Mouse (Mus musculus) v-Abl transformed pro-B cells (cell line): ENCODE results near the gene Cdh1.

ENCODE experiments used
- in situ Hi-C, 2 experiments: fragments of 400-800 bp; cut with MboI; formaldehyde crosslinking; loops; one replicate each; pipeline ENCODE4 v1.15.1; 2025; ENCODE audit not compliant: unreplicated experiment in 2 of 2

The Cdh1 gene

GRCm38 (mm10) chr8:106618324-106618723, 15.2 kb downstream of the Cdh1 start:
- in situ Hi-C loops = no loop called here

- in situ Hi-C loops = no loop called here
These were observed 16.5 kb downstream of the Cdh1 start for GRCm38 (mm10) chr8:106619549-106620245.

- in situ Hi-C loops = no loop called here
These were observed 17.3 kb downstream of the Cdh1 start for GRCm38 (mm10) chr8:106620488-106620887.

DNA sequence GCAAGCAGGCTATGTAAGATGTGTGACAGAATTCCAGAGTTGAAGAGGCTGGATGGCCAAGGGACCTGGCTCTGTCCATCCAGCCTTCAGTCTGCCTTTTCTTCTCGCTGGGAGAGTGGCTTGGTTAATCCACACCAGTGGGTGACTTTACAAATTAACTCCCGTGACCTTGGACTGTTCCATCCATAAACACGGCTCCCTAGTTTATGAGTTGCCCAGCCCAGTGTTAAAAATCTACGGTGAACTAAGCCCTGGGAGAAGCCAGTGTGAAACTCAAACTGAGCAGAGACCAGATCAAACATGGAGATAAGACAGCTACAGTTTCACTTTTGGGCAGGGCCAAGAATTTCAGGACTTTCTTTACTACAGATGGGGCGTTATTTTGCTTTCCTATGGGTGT, 19.9 kb downstream of the Cdh1 start:
- in situ Hi-C loops = no loop called here

DNA sequence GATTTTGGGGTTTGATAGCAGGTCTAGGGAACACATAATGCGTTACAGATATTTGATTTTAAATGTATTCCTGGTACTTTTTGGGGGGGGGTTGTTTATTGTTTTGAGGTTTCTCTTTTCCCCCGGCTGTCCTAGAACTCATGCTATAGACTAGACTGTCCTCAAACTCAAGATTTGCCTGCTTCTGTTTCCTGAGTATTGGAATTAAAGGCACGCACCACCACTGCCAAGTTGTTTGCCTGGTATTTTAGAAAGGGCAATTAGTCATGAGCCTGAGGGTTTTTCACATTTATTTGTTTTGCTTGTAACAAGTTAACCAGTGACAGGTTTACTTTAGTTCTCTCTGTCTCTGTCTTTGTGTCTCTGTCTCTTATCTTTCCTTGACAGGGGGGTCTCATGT, 20.3 kb downstream of the Cdh1 start:
- in situ Hi-C loops = no loop called here

GRCm38 (mm10) chr8:106623954-106624353, 20.8 kb downstream of the Cdh1 start:
- in situ Hi-C loops = no loop called here

DNA sequence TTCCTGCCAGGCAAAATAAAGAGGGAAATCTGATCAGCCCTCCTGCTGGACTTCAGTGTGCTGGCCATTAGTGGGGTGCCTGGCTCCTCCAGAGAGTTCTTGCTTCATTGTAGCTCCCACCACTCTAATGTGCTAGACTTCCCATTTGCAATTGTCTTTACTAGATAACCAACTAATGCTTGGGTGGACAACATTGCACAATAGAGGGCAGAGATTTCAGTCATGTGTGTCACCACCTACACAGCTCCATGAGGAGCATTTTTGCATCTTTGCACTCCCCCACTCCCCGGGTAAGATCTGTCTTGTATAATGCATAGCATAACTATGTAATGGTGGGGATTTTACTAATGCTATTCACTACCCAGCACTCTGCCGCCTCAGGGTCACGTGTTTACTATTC, 21.6 kb downstream of the Cdh1 start:
- in situ Hi-C loops = no loop called here

- in situ Hi-C loops = no loop called here
These were observed 23.1 kb downstream of the Cdh1 start for GRCm38 (mm10) chr8:106626096-106626865.

GRCm38 (mm10) chr8:106628291-106628964, 25.3 kb downstream of the Cdh1 start:
- in situ Hi-C loops = no loop called here

DNA sequence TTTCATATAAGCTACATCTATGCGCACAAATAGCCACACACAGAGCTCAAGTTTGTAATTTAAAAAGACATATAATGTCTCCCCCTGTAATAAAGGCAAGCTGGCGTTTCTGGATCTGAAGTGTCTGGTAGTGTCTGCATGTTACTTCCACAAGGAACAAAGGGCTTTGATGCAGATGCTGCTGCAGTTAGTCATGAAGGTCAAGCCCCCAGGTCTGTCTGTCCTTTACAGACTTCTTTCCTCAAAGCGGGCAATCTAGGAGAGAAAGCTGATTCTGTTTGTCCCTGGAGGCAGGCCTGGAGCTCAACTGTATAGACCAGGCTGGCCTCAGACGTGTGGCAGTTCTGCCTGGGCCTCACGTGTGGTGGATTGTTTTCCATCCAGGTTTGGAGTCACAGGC, 26.3 kb downstream of the Cdh1 start:
- in situ Hi-C loops = no loop called here

DNA sequence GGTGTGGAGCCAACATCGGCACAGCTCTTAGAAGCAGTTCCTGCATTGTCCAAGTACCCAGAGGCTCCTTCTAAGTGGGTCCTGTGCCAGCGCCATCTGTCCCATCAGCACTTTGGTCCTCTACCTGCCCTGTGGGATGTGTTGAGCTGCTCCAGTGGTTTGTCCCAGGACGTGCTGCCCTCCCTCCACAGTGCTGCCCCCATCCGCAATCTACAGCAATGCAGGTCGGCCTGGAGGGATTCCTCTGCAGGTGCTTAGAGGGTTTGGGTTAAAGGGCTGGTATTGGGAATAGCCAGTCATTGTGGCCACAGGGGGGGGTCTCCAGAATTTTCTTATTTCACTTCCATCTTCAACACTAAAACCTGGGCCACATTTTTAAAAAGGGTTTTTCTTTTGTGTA, 28.8 kb downstream of the Cdh1 start:
- in situ Hi-C loops = no loop called here

DNA sequence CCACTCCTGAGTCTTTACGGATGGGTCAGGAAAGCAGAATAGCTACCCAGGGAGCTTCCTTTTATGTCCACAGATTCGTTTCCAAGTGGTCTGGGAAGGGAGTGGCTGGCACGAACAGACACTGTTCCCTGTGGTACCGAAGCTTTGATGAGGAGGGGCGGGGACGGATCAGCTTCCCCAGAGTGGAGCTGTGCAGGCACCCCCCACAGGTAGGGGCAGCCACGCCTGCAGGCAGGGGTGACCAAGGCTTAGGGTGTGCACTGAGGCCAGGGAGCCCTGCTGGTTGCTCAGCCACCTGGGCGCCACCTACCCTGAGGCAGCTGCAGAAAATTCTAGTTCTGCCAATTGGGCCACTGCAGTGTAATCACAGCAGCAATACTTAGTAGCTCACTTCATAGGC, 29.5 kb downstream of the Cdh1 start:
- in situ Hi-C loops = no loop called here

DNA sequence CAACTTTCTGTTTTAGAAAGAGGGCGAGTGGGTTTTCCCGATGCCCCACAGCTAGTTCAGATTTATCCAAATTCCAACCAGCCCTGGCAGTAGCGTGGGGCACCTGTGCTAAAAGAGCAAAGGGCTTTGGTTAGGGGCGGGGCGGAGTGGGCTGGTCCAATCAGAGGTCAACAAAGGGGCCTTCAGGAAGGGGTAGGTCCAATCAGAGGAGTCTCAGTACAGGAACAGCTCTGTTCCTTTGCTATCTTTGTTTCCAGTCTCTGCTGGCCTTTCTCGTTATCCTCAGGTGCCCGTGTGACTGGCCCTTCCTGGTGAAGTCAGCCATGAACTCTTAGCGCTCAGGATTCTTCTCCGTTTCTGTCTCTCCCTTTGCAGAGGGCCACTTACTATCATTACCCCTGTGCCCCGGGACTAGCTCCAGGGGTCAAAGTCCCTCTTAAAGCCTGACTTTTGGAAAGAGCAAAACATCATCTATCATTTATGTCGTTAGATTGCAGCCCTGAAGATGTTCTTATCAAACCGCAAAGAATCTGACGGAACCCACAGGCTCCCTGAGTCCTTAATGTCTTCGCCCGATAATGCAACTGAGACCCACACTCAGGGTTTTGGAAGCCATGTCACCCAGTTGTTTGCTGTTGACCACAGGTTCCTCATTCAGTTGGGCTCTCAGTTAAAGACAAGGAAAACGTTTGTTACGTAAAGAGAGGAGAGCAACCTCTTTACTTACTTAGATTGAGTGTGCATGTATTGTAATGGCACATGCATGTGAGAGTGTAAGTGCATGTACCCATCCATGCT, 30.4 kb downstream of the Cdh1 start:
- in situ Hi-C loops = no loop called here

GRCm38 (mm10) chr8:106635284-106635683, 32.1 kb downstream of the Cdh1 start:
- in situ Hi-C loops = no loop called here

DNA sequence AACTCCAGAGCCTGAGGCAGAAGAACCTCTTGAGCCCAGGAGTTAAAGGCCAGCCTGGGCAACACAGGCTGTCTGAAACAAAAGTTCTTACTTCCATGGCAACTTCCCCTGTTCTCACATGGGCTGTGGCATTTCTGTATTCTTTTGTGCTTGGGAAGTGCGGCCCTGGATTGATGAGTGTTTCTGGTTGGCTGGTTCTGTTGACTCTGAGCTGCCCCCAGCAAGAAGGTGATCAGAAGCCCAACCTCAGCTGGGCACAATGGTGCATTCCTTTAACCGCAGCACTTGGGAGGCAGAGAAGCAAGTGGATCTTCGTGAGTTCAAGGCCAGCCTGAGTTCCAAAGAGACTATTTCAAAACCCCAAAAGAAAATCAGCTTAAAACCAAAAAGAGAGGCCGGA, 34.3 kb downstream of the Cdh1 start:
- in situ Hi-C loops = no loop called here

DNA sequence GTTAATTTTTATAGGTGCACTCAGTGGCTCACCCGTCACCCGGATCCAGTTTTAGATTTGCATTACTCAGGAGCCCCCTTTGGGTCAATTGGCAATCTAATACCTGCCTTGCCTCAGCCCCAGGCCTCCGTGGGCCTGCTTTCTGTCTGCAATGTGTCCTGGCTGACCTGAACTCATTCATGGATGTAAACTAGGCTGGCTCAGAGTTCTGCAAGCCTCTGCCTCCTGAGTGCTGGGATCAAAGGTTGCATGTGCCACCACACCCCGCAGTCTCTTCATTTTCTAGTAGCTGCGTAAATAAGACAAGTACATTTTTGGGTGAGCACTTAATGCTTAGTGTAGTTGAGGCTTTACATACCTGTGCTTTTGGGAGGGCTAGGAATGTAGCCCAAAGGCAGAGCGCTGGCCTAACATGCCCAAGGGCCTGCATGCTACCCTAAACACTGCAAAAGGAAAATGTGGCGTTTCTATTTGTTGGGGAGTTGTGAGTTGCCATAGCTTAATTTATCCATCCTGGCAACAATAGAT, 35.7 kb downstream of the Cdh1 start:
- in situ Hi-C loops = no loop called here

- in situ Hi-C loops = loop anchor here (10.0 kb wide), 2 partner anchors 225 to 485 kb away; partner anchors contain the start of genes Zfp90 (in 2 of the 2) and Pla2g15 (in 1 of the 2)
These were observed 37.1 kb downstream of the Cdh1 start for GRCm38 (mm10) chr8:106640212-106640611.

- in situ Hi-C loops = loop anchor here (10.0 kb wide), 2 partner anchors 226 to 486 kb away; partner anchors contain the start of genes Zfp90 (in 2 of the 2) and Pla2g15 (in 1 of the 2)
These were observed 37.8 kb downstream of the Cdh1 start for GRCm38 (mm10) chr8:106640921-106641320.

DNA sequence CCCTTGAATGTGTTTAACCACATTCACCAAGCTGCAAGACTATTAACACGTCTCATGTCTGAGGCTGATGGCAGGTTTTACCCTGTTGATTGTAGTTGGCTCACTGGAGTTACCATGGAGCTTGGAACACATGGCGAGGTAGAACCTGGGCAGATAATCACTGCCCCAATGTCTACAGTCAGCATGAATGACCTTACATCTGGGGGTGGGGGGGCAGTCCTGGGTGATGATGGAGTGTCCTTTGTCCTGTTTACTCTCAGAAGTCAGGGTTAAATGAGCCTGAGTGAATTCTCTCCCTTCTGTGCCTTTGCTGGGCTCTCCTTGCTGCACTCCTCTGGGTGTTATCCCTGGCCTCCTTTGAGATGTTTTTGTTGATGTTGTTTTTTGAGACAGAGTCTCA, 39.0 kb downstream of the Cdh1 start:
- in situ Hi-C loops = loop anchor here (10.0 kb wide), 2 partner anchors 227 to 487 kb away; partner anchors contain the start of genes Zfp90 (in 2 of the 2) and Pla2g15 (in 1 of the 2)

DNA sequence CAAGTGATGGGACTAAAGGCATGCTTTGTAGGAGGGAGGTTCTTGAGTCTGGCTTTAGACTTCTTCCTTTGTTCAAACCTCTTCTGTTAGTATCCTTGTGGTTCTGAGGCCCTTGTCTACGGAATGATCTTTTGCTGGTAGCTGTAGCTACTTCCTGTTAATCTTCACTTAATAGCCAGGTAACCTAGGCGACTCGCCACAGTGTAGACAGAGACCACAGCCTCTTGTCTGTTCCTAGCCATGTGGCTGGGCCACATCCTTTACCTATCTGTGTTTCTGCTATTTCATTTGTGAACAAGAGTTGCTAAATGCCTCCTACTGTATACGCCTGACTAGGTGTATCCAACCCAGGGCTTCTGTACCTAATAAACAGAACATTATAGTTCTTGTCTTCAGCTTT, 39.9 kb downstream of the Cdh1 start:
- in situ Hi-C loops = loop anchor here (10.0 kb wide), 2 partner anchors 228 to 488 kb away; partner anchors contain the start of genes Zfp90 (in 2 of the 2) and Pla2g15 (in 1 of the 2)
